Mouse (Mus musculus) limb, embryonic 15.5 days (tissue): ENCODE measurements around the gene Kctd18. TPM values are rescaled to one million over a fixed set of nuclear protein-coding genes. Genes with fewer than 3 reads are reported as not detected.

Source experiments
- ATAC-seq: fragments of 200-750 bp; cut with Nextera tagmentation; 2 replicates; pipeline ENCODE4 v1.8.0; 2017; ENCODE audit warnings: low read depth, moderate TSS enrichment; ENCODE audit not compliant: insufficient number of reproducible peaks, low FRiP score, low TSS enrichment
- H3K27ac ChIP-seq: fragments of 300-500 bp; sonication (generic); 2 replicates; pipeline ENCODE4 v1.5.1; 2015; ENCODE audit warnings: moderate library complexity, mild to moderate bottlenecking, inconsistent platforms
- H3K27me3 ChIP-seq: fragments of 300-500 bp; sonication (generic); 2 replicates; pipeline ENCODE4 v1.6.1; 2015; ENCODE audit warnings: inconsistent platforms
- H3K36me3 ChIP-seq: fragments of 300-500 bp; sonication (generic); 2 replicates; pipeline ENCODE4 v1.6.1; 2015; ENCODE audit warnings: inconsistent platforms
- H3K4me1 ChIP-seq: fragments of 300-500 bp; sonication (generic); 2 replicates; pipeline ENCODE4 v1.6.1; 2015; ENCODE audit warnings: inconsistent platforms
- H3K4me2 ChIP-seq: fragments of 300-500 bp; sonication (generic); 2 replicates; pipeline ENCODE4 v1.6.1; 2015; ENCODE audit warnings: mild to moderate bottlenecking, inconsistent platforms
- H3K4me3 ChIP-seq: fragments of 300-500 bp; sonication (generic); 2 replicates; pipeline ENCODE4 v1.5.1; 2015; ENCODE audit warnings: mild to moderate bottlenecking, inconsistent platforms
- H3K9ac ChIP-seq: fragments of 300-500 bp; sonication (generic); 2 replicates; pipeline ENCODE4 v1.6.1; 2015; ENCODE audit warnings: inconsistent platforms
- H3K9me3 ChIP-seq: fragments of 300-500 bp; sonication (generic); 2 replicates; pipeline ENCODE4 v1.6.1; 2016; ENCODE audit warnings: inconsistent platforms
- WGBS: fragments of 180-500 bp; shearing (Covaris S2); methylation state at CpG from one replicate; pipeline ENCODE4 v1.1.7; 2015; 5-methylcytosine and 5-hydroxymethylcytosine counted together
- polyA plus RNA-seq: library from polyadenylated mRNA; unstranded; fragments of >200 nt; fragmentation: Nextera tagmentation; extraction: Ambion mirVana; gene quantifications from 2 replicates; pipeline ENCODE4 v1.2.1, GENCODE M21; 2015

The Kctd18 gene
- polyA plus RNA-seq, 1 experiment from 2014 or later = 22.3 TPM

DNA sequence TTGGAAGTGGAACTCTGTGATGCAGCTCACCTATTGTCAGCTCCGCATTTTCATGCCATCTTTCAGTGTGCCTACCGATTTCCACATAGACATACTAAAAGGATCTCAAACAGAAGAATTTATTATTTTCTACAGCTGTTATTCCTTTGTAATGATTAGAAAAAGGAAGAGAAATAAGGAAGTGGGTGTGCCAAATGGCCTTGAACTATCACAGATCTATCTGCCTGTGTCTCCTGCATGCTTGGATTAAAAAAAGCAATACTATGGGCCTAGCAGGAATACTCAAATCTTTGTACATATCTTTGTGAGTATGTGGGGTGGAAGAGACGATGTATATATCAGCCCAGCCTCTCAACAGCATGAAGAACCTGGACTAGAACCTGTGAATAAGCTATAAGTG lies 41.9 kb downstream of the Kctd18 start:
- Histone ChIP-seq H3K36me3 (no peaks in the 10 kb centered on the region), H3K4me2 (no peak overlapping the region), H3K4me1 (no peaks in the 10 kb centered on the region), H3K27ac (no peak overlapping the region), H3K9ac (no peak overlapping the region), H3K9me3 (no peaks in the 10 kb centered on the region), H3K27me3 (no peaks in the 10 kb centered on the region), H3K4me3 (no peak overlapping the region)
- 90% methylated on average over 3 of the region's 3 CpGs for WGBS
- no peak for ATAC-seq

DNA sequence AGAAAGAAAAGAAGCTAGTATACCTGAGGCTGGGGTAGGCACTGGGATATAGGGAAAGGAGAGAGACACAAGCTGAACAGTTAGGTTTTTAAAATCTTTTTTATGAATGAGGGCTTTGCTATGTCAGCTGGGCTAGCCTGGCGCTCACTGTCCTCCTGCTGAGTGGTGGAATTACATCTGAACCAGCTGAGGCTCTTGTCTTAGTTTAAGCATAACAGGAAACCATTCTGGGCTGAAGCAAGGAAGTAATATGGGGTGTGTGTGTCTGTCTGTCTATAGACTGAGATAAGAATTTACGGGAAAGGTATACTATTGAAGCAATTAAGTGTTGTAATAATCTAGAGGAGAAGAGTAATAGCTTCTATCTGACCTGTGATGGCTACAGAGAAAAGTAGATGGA lies 47.2 kb downstream of the Kctd18 start:
- Histone ChIP-seq H3K4me1 (peaks cover 13% of the 10 kb centered on the region), H3K9ac (no peak overlapping the region), H3K36me3 (peaks cover 5% of the 10 kb centered on the region), H3K27ac (no peak overlapping the region), H3K4me2 (no peak overlapping the region), H3K9me3 (no peaks in the 10 kb centered on the region), H3K4me3 (no peak overlapping the region), H3K27me3 (no peaks in the 10 kb centered on the region)
- 87% methylated on average over 2 of the region's 2 CpGs for WGBS
- no peak for ATAC-seq

GRCm38 (mm10) chr1:57969327-57970271 lies 49.2 kb downstream of the Kctd18 start:
- Histone ChIP-seq H3K9me3 (no peaks in the 10 kb centered on the region), H3K4me3 (peak overlapping the region; percentile 85), H3K4me1 (peaks cover 13% of the 10 kb centered on the region), H3K4me2 (peak overlapping the region; percentile 70), H3K27ac (peak overlapping the region; percentile 91), H3K9ac (peak overlapping the region; percentile 91), H3K27me3 (no peaks in the 10 kb centered on the region), H3K36me3 (peaks cover 19% of the 10 kb centered on the region)
- WGBS = under 1% methylated on average over 65 of the region's 65 CpGs
- peak; percentile 95 for ATAC-seq

- H3K36me3 ChIP-seq = peaks cover 55% of the 10 kb centered on the region
- no peaks in the 10 kb centered on the region for H3K27me3 ChIP-seq
- 88% methylated on average over 1 of the region's 1 CpGs for WGBS
Measured at GRCm38 (mm10) chr1:57955774-57956173, 63.0 kb downstream of the Kctd18 start.

DNA sequence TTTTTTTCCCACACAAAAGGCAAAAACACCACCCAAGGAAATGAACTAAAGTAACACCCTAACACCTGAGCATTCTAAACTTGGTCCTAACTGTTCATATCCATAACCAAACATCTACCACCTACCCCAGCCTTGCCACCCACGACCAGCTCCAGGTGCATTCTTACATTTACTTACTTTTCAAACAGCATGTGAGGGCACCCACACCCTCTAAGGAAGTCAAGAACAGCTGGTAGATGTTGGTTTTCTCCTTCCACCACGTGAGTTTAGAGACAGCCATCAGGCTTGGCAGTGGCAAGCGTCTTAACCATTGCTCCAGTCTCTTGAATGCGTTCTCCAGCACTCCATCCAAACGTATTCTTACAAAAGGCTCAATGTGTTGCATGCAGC lies 64.4 kb downstream of the Kctd18 start:
- H3K4me2 ChIP-seq = no peak overlapping the region
- 77% methylated on average over 5 of the region's 5 CpGs for WGBS
- H3K9ac ChIP-seq = no peak overlapping the region
- no peaks in the 10 kb centered on the region for H3K9me3 ChIP-seq
- no peaks in the 10 kb centered on the region for H3K27me3 ChIP-seq
- peaks cover 51% of the 10 kb centered on the region for H3K36me3 ChIP-seq
- no peaks in the 10 kb centered on the region for H3K4me1 ChIP-seq
- no peak overlapping the region for H3K4me3 ChIP-seq
- no peak overlapping the region for H3K27ac ChIP-seq
- no peak for ATAC-seq

More at GRCm38 (mm10) chr1:57955774-57956173, 63.0 kb downstream of the Kctd18 start:
- H3K9ac ChIP-seq = no peak overlapping the region
- no peaks in the 10 kb centered on the region for H3K4me1 ChIP-seq
- ATAC-seq = no peak
- H3K9me3 ChIP-seq = no peaks in the 10 kb centered on the region
- H3K4me2 ChIP-seq = no peak overlapping the region
- no peak overlapping the region for H3K27ac ChIP-seq
- no peak overlapping the region for H3K4me3 ChIP-seq

DNA sequence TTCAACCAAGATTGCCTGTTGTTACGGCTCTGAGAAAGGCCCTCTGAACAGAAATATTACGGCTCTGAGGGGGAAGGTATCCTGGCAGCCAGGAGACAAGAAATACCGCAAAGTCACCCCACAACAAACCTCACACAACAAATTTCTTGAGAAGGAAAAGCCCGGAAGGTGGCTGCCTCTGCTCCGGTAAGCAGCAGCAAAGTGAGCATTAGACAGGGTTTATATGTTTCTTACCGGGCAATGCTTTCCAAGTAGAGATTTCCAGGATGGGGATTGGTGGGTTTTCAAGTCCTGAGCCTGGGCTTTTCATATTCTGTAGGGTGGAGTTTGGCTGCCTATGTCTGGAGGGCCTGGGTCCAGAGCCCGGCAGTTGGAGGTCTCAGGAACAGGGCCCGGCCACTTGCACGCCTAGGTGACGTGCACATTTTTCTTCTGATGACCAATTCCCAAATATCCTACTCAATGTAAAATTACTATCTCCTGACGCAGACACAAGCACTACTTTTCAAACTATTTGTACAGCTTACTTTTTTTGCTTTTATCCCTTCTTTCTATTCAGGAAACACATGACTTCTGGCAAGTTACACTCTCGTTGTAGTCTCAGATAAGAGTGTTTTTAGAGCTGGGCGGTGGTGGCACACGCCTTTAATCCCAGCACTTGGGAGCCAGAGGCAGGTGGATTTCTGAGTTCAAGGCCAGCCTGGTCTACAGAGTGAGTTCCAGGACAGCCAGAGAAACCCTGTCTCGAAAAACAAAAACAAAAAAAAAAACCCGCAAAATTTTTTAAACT lies 65.0 kb downstream of the Kctd18 start:
- Histone ChIP-seq H3K4me2 (no peak overlapping the region), H3K27me3 (no peaks in the 10 kb centered on the region), H3K4me3 (no peak overlapping the region), H3K9ac (no peak overlapping the region), H3K27ac (peak overlapping the region; percentile 22; the same call in 1 of the 2 replicates), H3K36me3 (peaks cover 45% of the 10 kb centered on the region), H3K4me1 (no peaks in the 10 kb centered on the region), H3K9me3 (no peaks in the 10 kb centered on the region)
- 84% methylated on average over 16 of the region's 16 CpGs for WGBS
- no peak for ATAC-seq

- no peaks in the 10 kb centered on the region for H3K27me3 ChIP-seq
- no peak overlapping the region for H3K4me2 ChIP-seq
- no peak for ATAC-seq
- peaks cover 43% of the 10 kb centered on the region for H3K36me3 ChIP-seq
- no peaks in the 10 kb centered on the region for H3K9me3 ChIP-seq
- 91% methylated on average over 4 of the region's 4 CpGs for WGBS
- H3K27ac ChIP-seq = no peak overlapping the region
- no peak overlapping the region for H3K4me3 ChIP-seq
- H3K9ac ChIP-seq = no peak overlapping the region
- H3K4me1 ChIP-seq = peaks cover 1% of the 10 kb centered on the region
Measured at GRCm38 (mm10) chr1:57952509-57952908, 66.2 kb downstream of the Kctd18 start.

GRCm38 (mm10) chr1:57949716-57950115 lies 69.0 kb downstream of the Kctd18 start:
- Histone ChIP-seq H3K4me1 (peaks cover 6% of the 10 kb centered on the region), H3K4me3 (no peak overlapping the region), H3K9me3 (no peaks in the 10 kb centered on the region), H3K27me3 (no peaks in the 10 kb centered on the region), H3K4me2 (no peak overlapping the region), H3K9ac (no peak overlapping the region), H3K27ac (no peak overlapping the region), H3K36me3 (peaks cover 37% of the 10 kb centered on the region)
- no peak for ATAC-seq
- WGBS = 68% methylated on average over 5 of the region's 5 CpGs

- no peak overlapping the region for H3K9ac ChIP-seq
- H3K36me3 ChIP-seq = peaks cover 39% of the 10 kb centered on the region
- H3K4me2 ChIP-seq = no peak overlapping the region
- no peaks in the 10 kb centered on the region for H3K9me3 ChIP-seq
- H3K4me3 ChIP-seq = no peak overlapping the region
- WGBS = 6% methylated on average over 1 of the region's 1 CpGs
- ATAC-seq = no peak
- H3K4me1 ChIP-seq = peaks cover 6% of the 10 kb centered on the region
- H3K27me3 ChIP-seq = no peaks in the 10 kb centered on the region
- no peak overlapping the region for H3K27ac ChIP-seq
Measured at GRCm38 (mm10) chr1:57949195-57949594, 69.6 kb downstream of the Kctd18 start.

DNA sequence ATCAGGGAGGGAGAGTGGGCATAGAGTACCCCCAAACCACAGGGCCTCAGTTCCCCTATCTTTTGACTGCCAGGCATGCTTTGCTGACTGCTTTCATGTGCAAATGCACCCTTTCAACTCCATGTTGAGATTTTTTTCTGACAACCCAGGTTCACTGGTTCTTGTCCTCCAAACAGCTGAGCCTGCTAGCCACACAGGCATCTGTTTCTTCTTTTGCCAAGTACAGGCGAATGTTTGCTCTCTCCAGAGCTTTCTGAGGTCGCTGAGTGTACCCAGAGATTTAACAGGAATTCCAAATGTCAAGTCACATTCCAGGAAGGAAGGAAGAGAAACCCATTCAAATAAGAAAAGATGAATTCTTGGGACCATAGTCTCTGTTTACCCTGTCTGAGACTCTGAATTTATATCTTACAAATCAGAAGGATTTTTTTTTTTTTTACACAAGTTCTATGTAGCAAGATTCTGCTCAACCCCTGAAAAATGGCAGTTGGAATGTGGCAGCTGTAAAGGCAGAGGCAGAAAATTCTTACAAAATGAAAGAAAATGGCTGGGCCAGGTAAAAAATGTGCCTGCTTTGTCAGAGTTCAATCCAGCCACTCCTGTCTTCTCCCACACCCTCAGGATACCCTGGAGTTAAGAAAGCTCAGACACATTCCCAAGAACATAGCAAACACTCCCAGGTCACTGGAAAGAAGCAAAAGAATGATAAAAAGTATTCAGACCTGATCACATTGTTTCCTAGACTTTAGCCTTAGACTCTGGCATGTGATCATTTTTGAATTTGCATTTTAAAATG lies 71.0 kb downstream of the Kctd18 start:
- 5% methylated on average over 2 of the region's 2 CpGs for WGBS
- Histone ChIP-seq H3K9ac (no peak overlapping the region), H3K36me3 (peaks cover 43% of the 10 kb centered on the region), H3K27me3 (no peaks in the 10 kb centered on the region), H3K9me3 (no peaks in the 10 kb centered on the region), H3K4me3 (no peak overlapping the region), H3K4me2 (no peak overlapping the region), H3K27ac (peak overlapping the region; percentile 18; the same call in 1 of the 2 replicates), H3K4me1 (peaks cover 6% of the 10 kb centered on the region)
- no peak for ATAC-seq

GRCm38 (mm10) chr1:57942215-57942614 lies 76.5 kb downstream of the Kctd18 start:
- 79% methylated on average over 6 of the region's 6 CpGs for WGBS
- Histone ChIP-seq H3K27me3 (no peaks in the 10 kb centered on the region), H3K9ac (no peak overlapping the region), H3K9me3 (no peaks in the 10 kb centered on the region), H3K4me2 (no peak overlapping the region), H3K27ac (no peak overlapping the region), H3K4me1 (peaks cover 2% of the 10 kb centered on the region), H3K4me3 (no peak overlapping the region), H3K36me3 (peaks cover 67% of the 10 kb centered on the region)
- no peak for ATAC-seq
